Mouse (Mus musculus) liver, embryonic 14.5 days (tissue): ENCODE data around the gene Cdx2.

Source experiments
- CTCF ChIP-seq: IDR thresholded peaks from 2 replicates; pipeline ENCODE4 v1.5.1; 2016; ENCODE audit warnings: antibody characterized with exemption, low read depth, control low read depth
- EP300 ChIP-seq: IDR thresholded peaks from 2 replicates; pipeline ENCODE4 v1.6.1; 2016; ENCODE audit warnings: antibody characterized with exemption, low read depth

DNA sequence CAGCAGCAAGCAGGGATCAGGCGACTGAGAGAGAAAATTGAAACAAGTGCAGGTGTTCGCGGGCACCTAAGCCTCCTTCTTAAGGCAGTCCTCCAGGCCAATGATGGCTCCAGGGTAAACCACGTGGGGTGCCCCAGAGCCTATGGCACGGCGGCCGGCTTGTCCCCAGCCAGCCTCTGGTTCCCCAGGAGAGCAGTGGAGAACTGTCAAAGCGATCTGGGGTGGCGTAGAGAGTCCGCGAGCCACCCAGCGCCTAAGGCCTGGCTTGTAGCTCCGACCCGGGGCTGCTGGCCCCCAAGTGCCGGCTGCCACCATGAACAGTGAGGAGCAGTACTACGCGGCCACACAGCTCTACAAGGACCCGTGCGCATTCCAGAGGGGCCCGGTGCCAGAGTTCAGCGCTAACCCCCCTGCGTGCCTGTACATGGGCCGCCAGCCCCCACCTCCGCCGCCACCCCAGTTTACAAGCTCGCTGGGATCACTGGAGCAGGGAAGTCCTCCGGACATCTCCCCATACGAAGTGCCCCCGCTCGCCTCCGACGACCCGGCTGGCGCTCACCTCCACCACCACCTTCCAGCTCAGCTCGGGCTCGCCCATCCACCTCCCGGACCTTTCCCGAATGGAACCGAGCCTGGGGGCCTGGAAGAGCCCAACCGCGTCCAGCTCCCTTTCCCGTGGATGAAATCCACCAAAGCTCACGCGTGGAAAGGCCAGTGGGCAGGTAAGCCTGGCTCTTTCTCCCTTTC, 37.0 kb downstream of the Cdx2 start, which contains the start of gene Pdx1:
- no peak for TF ChIP-seq CTCF
- no peak for TF ChIP-seq EP300
